Mouse (Mus musculus): ENCODE results near the gene Slc12a8.

GRCm38 (mm10) chr16:33596213-33596612 lies 79.1 kb downstream of the Slc12a8 start:
- TF ChIP-seq CTCF (IDR thresholded peaks at IDR 0.05; ENCODE audit: borderline replicate concordance, insufficient read depth, low read length) (no peak), POLR2A (IDR thresholded peaks at IDR 0.05; ENCODE audit: low read depth, low read length) (no peak)

Measured in embryonic fibroblast, embryonic 13.5 days (primary cell).